Mouse (Mus musculus) MEL (cell line): ENCODE data around the gene Hamp.

ENCODE experiments used
- CTCF ChIP-seq, 3 experiments: IDR thresholded peaks in 2 of 3; conservative IDR thresholded peaks in 1 of 3; 2 replicates each; pipeline ENCODE4 v1.5.1; 2011 to 2012; ENCODE audit warnings: low read length in 3 of 3, low read depth in 2 of 3, mild to moderate bottlenecking in 2 of 3, improper control_type of control experiment in 1 of 3, inconsistent platforms in 1 of 3, mixed read lengths in 1 of 3, moderate library complexity in 1 of 3; ENCODE audit not compliant: control insufficient read depth in 1 of 3, insufficient read depth in 1 of 3, poor library complexity in 1 of 3, severe bottlenecking in 1 of 3
- MAFK ChIP-seq: IDR thresholded peaks from 2 replicates; pipeline ENCODE4 v1.6.1; 2011; ENCODE audit warnings: low read depth, mild to moderate bottlenecking, low read length, improper control_type of control experiment, borderline replicate concordance
- NRF1 ChIP-seq: IDR thresholded peaks from 2 replicates; pipeline ENCODE4 v1.6.1; 2014; ENCODE audit warnings: low read depth, mild to moderate bottlenecking, inconsistent platforms, low read length, improper control_type of control experiment, moderate library complexity; ENCODE audit not compliant: poor library complexity, insufficient read depth, severe bottlenecking
- POLR2A ChIP-seq, 2 experiments: IDR thresholded peaks; 2 replicates each; pipeline ENCODE4 v1.6.1; 2011 to 2012; ENCODE audit warnings: low read length in 2 of 2, mild to moderate bottlenecking in 2 of 2, control low read depth in 1 of 2, improper control_type of control experiment in 1 of 2, low read depth in 1 of 2, moderate library complexity in 1 of 2; ENCODE audit not compliant: control insufficient read depth in 1 of 2, insufficient read depth in 1 of 2, poor library complexity in 1 of 2

GRCm38 (mm10) chr7:30966657-30967056 is 22.8 kb upstream of the Hamp start:
- TF ChIP-seq MAFK (no peak), POLR2A (IDR thresholded peaks at IDR 0.05; ENCODE audit: control insufficient read depth in 1 of 2, insufficient read depth in 1 of 2, low read depth in 1 of 2, low read length in 2 of 2, poor library complexity in 1 of 2) (no peak), NRF1 (no peak), CTCF (IDR thresholded peaks at IDR 0.05 in 2 of 3, conservative IDR thresholded peaks at IDR 0.05 in 1 of 3; ENCODE audit: control insufficient read depth in 1 of 3, insufficient read depth in 1 of 3, low read depth in 2 of 3, low read length in 3 of 3, poor library complexity in 1 of 3, severe bottlenecking in 1 of 3) (no peak)
